Comparison of ENCODE assay signal across 11 mouse cellular contexts in the genomic region with DNA sequence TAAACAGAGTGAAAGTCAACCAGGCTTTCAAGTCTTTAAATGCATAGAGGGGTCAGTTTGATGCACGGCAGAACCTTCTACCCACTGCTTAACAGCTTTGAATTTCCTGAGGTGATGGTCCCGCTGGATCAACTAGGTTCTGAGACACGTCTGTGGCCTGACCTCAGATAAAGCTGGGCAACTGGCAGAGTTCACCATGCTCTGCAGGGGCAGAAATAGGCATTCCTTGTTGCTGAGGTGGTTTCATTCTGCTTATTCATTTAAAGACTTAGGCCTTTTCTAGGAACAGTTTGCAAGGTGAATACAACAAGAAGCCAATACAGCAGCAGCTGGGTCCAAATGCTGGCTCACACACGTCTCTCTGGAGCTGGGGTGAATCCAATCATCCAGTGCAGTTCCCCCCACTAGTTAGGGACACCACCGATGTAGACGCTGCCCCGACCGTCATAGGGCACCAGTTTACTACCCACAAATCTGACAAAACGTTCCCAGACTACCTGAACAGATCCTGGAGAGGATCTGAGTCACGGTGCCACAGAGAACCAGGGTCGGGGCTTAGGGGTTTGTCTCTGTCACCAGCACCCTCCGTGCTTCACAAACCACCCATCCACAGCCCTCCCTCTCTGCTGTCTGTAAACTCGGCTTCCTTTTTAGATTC.
DNase-seq lines count a peak whose midpoint lies in the region; ATAC-seq and TF ChIP-seq lines count a peak whose summit lies in the region.
"Had no signal": no experiment of that assay in that cellular context is flagged by ENCODE, and none has a peak within 500 bp of the region (broad histone marks: within the 10 kb centered on the region; RNA-seq: fewer than 3 reads in every experiment).

No protein-coding gene starts in this region.

- DNase-seq in heart, adult 2 months, result no peak
- no peak for DNase-seq in embryonic facial prominence, embryonic 11.5 days (ENCODE audit: low spot score)
- DNase-seq in frontal cortex, postnatal 14 days (ENCODE audit: low spot score in 2 of 2), result no peak
- DNase-seq: adrenal gland, adult 2 months; lung, adult 18-20 months; right cerebral cortex, adult 18-20 months had no signal

- no peak for TF ChIP-seq POLR2A in heart, adult 2 months (IDR thresholded peaks at IDR 0.05; ENCODE audit: insufficient read depth, low read depth, low read length)

- 76% methylated on average over 13 of the region's 13 CpGs for WGBS in heart, embryonic 16.5 days
- 62% methylated on average over 13 of the region's 13 CpGs for WGBS in heart, adult 2 months
- 67% methylated on average over 13 of the region's 13 CpGs for WGBS in embryonic facial prominence, embryonic 11.5 days
- WGBS in hindbrain, embryonic 13.5 days, result 25% methylated on average over 13 of the region's 13 CpGs
- WGBS in midbrain, embryonic 16.5 days, result 11% methylated on average over 13 of the region's 13 CpGs
- 69% methylated on average over 13 of the region's 13 CpGs for WGBS in liver, embryonic 12.5 days (ENCODE audit: insufficient replicate concordance)

- no peak overlapping the region for H3K27ac ChIP-seq in heart, embryonic 16.5 days (ENCODE audit: low read length)
- H3K27ac ChIP-seq in heart, adult 2 months, result no peak overlapping the region; the same call in 1 of the 2 replicates
- H3K27ac ChIP-seq in embryonic facial prominence, embryonic 11.5 days (replicated peaks; ENCODE audit: low read depth, low read length), result no peak overlapping the region
- peak overlapping the region; percentile 89 for H3K27ac ChIP-seq in hindbrain, embryonic 13.5 days
- H3K27ac ChIP-seq in midbrain, embryonic 16.5 days (ENCODE audit: low read length), result peak overlapping the region; percentile 89
- no peak overlapping the region for H3K27ac ChIP-seq in liver, embryonic 12.5 days

- no peak for TF ChIP-seq CTCF in heart, adult 2 months (IDR thresholded peaks at IDR 0.05)

- intact Hi-C loops in heart, adult 2 months (cut with DNase I), result no loop called here

- H3K9ac ChIP-seq in heart, embryonic 16.5 days (ENCODE audit: low read length), result no peak overlapping the region
- H3K9ac ChIP-seq in heart, adult 2 months (ENCODE audit: low read depth, low read length), result no peak overlapping the region
- H3K9ac ChIP-seq in embryonic facial prominence, embryonic 11.5 days (replicated peaks; ENCODE audit: low read length), result no peak overlapping the region
- H3K9ac ChIP-seq in hindbrain, embryonic 13.5 days, result peak overlapping the region; percentile 67
- H3K9ac ChIP-seq in midbrain, embryonic 16.5 days (ENCODE audit: low read depth, low read length), result peak overlapping the region; percentile 66
- no peak overlapping the region for H3K9ac ChIP-seq in liver, embryonic 12.5 days

- peak overlapping the region; percentile 66 for H3K4me2 ChIP-seq in heart, embryonic 16.5 days (ENCODE audit: low read depth, low read length)
- peak overlapping the region; percentile 28 for H3K4me2 ChIP-seq in embryonic facial prominence, embryonic 11.5 days (ENCODE audit: low read depth, low read length)
- H3K4me2 ChIP-seq in hindbrain, embryonic 13.5 days, result peak overlapping the region; percentile 60
- peak overlapping the region; percentile 76 for H3K4me2 ChIP-seq in midbrain, embryonic 16.5 days (ENCODE audit: low read length)
- no peak overlapping the region for H3K4me2 ChIP-seq in liver, embryonic 12.5 days

- H3K27me3 ChIP-seq in heart, embryonic 16.5 days (ENCODE audit: control insufficient read depth, insufficient read depth, low read length), result no peaks in the 10 kb centered on the region
- H3K27me3 ChIP-seq in heart, adult 2 months (ENCODE audit: control insufficient read depth, insufficient read depth, low read length), result no peaks in the 10 kb centered on the region
- no peaks in the 10 kb centered on the region for H3K27me3 ChIP-seq in embryonic facial prominence, embryonic 11.5 days (ENCODE audit: control insufficient read depth, insufficient read depth, low read length)
- H3K27me3 ChIP-seq in hindbrain, embryonic 13.5 days, result no peaks in the 10 kb centered on the region
- H3K27me3 ChIP-seq in midbrain, embryonic 16.5 days (ENCODE audit: control insufficient read depth, insufficient read depth, low read depth, low read length), result no peaks in the 10 kb centered on the region
- H3K27me3 ChIP-seq in liver, embryonic 12.5 days (replicated peaks), result no peaks in the 10 kb centered on the region

- peaks cover 9% of the 10 kb centered on the region for H3K79me2 ChIP-seq in heart, adult 2 months (replicated peaks; ENCODE audit: control insufficient read depth, insufficient read depth, low read length)

- H3K4me1 ChIP-seq in heart, embryonic 16.5 days (ENCODE audit: control insufficient read depth, insufficient read depth, low read length), result peaks cover 25% of the 10 kb centered on the region
- H3K4me1 ChIP-seq in heart, adult 2 months (ENCODE audit: control insufficient read depth, insufficient read depth, low read length), result peaks cover 7% of the 10 kb centered on the region
- H3K4me1 ChIP-seq in embryonic facial prominence, embryonic 11.5 days (ENCODE audit: control insufficient read depth, insufficient read depth, low read length), result no peaks in the 10 kb centered on the region
- peaks cover 78% of the 10 kb centered on the region for H3K4me1 ChIP-seq in hindbrain, embryonic 13.5 days (replicated peaks)
- peaks cover 65% of the 10 kb centered on the region for H3K4me1 ChIP-seq in midbrain, embryonic 16.5 days (ENCODE audit: control insufficient read depth, insufficient read depth, low read length)
- no peaks in the 10 kb centered on the region for H3K4me1 ChIP-seq in liver, embryonic 12.5 days

- TF ChIP-seq EP300 in heart, adult 2 months (IDR thresholded peaks at IDR 0.05; ENCODE audit: insufficient read depth, low read depth, low read length), result no peak

- no peak overlapping the region; the same call in 1 of the 2 replicates for H3K4me3 ChIP-seq in heart, embryonic 16.5 days (ENCODE audit: low read length)
- no peak overlapping the region for H3K4me3 ChIP-seq in heart, adult 2 months
- no peak overlapping the region for H3K4me3 ChIP-seq in embryonic facial prominence, embryonic 11.5 days (ENCODE audit: low read depth, low read length)
- peak overlapping the region; percentile 36 for H3K4me3 ChIP-seq in hindbrain, embryonic 13.5 days
- peak overlapping the region; percentile 41 for H3K4me3 ChIP-seq in midbrain, embryonic 16.5 days (ENCODE audit: low read depth, low read length)
- no peak overlapping the region for H3K4me3 ChIP-seq in liver, embryonic 12.5 days

- no peak for ATAC-seq in heart, embryonic 16.5 days (replicated peaks; ENCODE audit: extremely low read depth, insufficient read depth, low FRiP score)
- no peak for ATAC-seq in embryonic facial prominence, embryonic 11.5 days (replicated peaks; ENCODE audit: insufficient number of reproducible peaks, low FRiP score, low TSS enrichment, low read depth)
- no peak; the same call in 1 of the 2 replicates for ATAC-seq in hindbrain, embryonic 13.5 days (ENCODE audit: low FRiP score)
- ATAC-seq in midbrain, embryonic 16.5 days, result 0 out of 2 replicates have a peak, but pooled peaks have one; percentile 27
- no peak for ATAC-seq in megakaryocyte, adult 5-6 weeks (ENCODE audit: poor library complexity, severe bottlenecking)
- ATAC-seq in liver, embryonic 12.5 days, result no peak

- no peaks in the 10 kb centered on the region for H3K36me3 ChIP-seq in heart, embryonic 16.5 days (ENCODE audit: control insufficient read depth, insufficient read depth)
- no peaks in the 10 kb centered on the region for H3K36me3 ChIP-seq in heart, adult 2 months (ENCODE audit: control insufficient read depth, insufficient read depth, low read length)
- no peaks in the 10 kb centered on the region for H3K36me3 ChIP-seq in embryonic facial prominence, embryonic 11.5 days (replicated peaks; ENCODE audit: control insufficient read depth, insufficient read depth, low read depth, low read length)
- no peaks in the 10 kb centered on the region for H3K36me3 ChIP-seq in hindbrain, embryonic 13.5 days
- no peaks in the 10 kb centered on the region for H3K36me3 ChIP-seq in midbrain, embryonic 16.5 days (ENCODE audit: control insufficient read depth, insufficient read depth, low read length)
- H3K36me3 ChIP-seq in liver, embryonic 12.5 days, result no peaks in the 10 kb centered on the region

- no peaks in the 10 kb centered on the region for H3K9me3 ChIP-seq in heart, embryonic 16.5 days (replicated peaks; ENCODE audit: control insufficient read depth, low read length)
- H3K9me3 ChIP-seq in embryonic facial prominence, embryonic 11.5 days (replicated peaks; ENCODE audit: control insufficient read depth, low read length), result no peaks in the 10 kb centered on the region
- no peaks in the 10 kb centered on the region for H3K9me3 ChIP-seq in hindbrain, embryonic 13.5 days
- H3K9me3 ChIP-seq in midbrain, embryonic 16.5 days (replicated peaks; ENCODE audit: control insufficient read depth, low read length, poor library complexity, severe bottlenecking), result no peaks in the 10 kb centered on the region
- no peaks in the 10 kb centered on the region for H3K9me3 ChIP-seq in liver, embryonic 12.5 days (replicated peaks)

Comparison
In these comparisons a context has a peak if more than half of its experiments do, and no peak if none do; other contexts are left out.
1. H3K27ac ChIP-seq: peak in hindbrain, embryonic 13.5 days (single experiment) and midbrain, embryonic 16.5 days (single experiment); none in heart, embryonic 16.5 days (single experiment), heart, adult 2 months (single experiment), embryonic facial prominence, embryonic 11.5 days (single experiment) and liver, embryonic 12.5 days (single experiment).
2. H3K4me3 ChIP-seq: peak in hindbrain, embryonic 13.5 days (single experiment) and midbrain, embryonic 16.5 days (single experiment); none in heart, embryonic 16.5 days (single experiment), heart, adult 2 months (single experiment), embryonic facial prominence, embryonic 11.5 days (single experiment) and liver, embryonic 12.5 days (single experiment).
3. H3K9ac ChIP-seq: peak in hindbrain, embryonic 13.5 days (single experiment) and midbrain, embryonic 16.5 days (single experiment); none in heart, embryonic 16.5 days (single experiment), heart, adult 2 months (single experiment), embryonic facial prominence, embryonic 11.5 days (single experiment) and liver, embryonic 12.5 days (single experiment).